Mouse (Mus musculus) heart, adult 2 months (tissue): ENCODE data around the gene Gpr149. TPM values are rescaled to one million over a fixed set of nuclear protein-coding genes. Genes with fewer than 3 reads are reported as not detected.
A peak's percentile ranks its signal among the peaks of the same experiment; 100 is the strongest.

Experiments
- DNase-seq, 2 experiments: peaks; one replicate each; pipeline ENCODE4 v3.0.0; 2021
- H3K27ac ChIP-seq: fragments of 200-600 bp; 2 replicates; pipeline ENCODE4 v1.8.1; 2022
- H3K27me3 ChIP-seq: fragments of 200-500 bp; 2 replicates; pipeline ENCODE4 v1.6.1; 2012; ENCODE audit warnings: mild to moderate bottlenecking, low read length, inconsistent platforms, mixed read lengths; ENCODE audit not compliant: control insufficient read depth, insufficient read depth
- H3K36me3 ChIP-seq: fragments of 200-500 bp; 2 replicates; pipeline ENCODE4 v1.6.1; 2012; ENCODE audit warnings: low read length, inconsistent platforms; ENCODE audit not compliant: control insufficient read depth, insufficient read depth
- H3K4me1 ChIP-seq: fragments of 200-500 bp; 2 replicates; pipeline ENCODE4 v1.6.1; 2011; ENCODE audit warnings: low read length; ENCODE audit not compliant: control insufficient read depth, insufficient read depth
- H3K4me3 ChIP-seq: fragments of 200-600 bp; 2 replicates; pipeline ENCODE4 v1.8.1; 2022
- H3K79me2 ChIP-seq: fragments of 200-500 bp; replicated peaks from 2 replicates; pipeline ENCODE4 v1.6.1; 2012; ENCODE audit warnings: mild to moderate bottlenecking, inconsistent platforms, low read length, moderate library complexity, mixed read lengths; ENCODE audit not compliant: control insufficient read depth, insufficient read depth
- H3K9ac ChIP-seq: fragments of 200-500 bp; 2 replicates; pipeline ENCODE4 v1.6.1; 2012; ENCODE audit warnings: low read depth, mild to moderate bottlenecking, control low read depth, inconsistent platforms, low read length, mixed read lengths
- CTCF ChIP-seq: fragments of 200-600 bp; IDR thresholded peaks from 2 replicates; pipeline ENCODE4 v1.8.1; 2022; ENCODE audit warnings: antibody characterized with exemption, mild to moderate bottlenecking, moderate library complexity
- EP300 ChIP-seq: fragments of 200-500 bp; IDR thresholded peaks from 2 replicates; pipeline ENCODE4 v1.6.1; 2011; ENCODE audit warnings: low read depth, low read length, control low read depth; ENCODE audit not compliant: insufficient read depth
- POLR2A ChIP-seq: fragments of 200-500 bp; IDR thresholded peaks from 2 replicates; pipeline ENCODE4 v1.6.1; 2011; ENCODE audit warnings: mild to moderate bottlenecking, low read depth, low read length, control low read depth; ENCODE audit not compliant: insufficient read depth
- WGBS: fragments of 180-500 bp; shearing (Covaris S2); methylation state at CpG from one replicate; pipeline ENCODE4 v1.1.7; 2018; 5-methylcytosine and 5-hydroxymethylcytosine counted together
- intact Hi-C: fragments of 180-260 bp; cut with DNase I; formaldehyde crosslinking; loops from one replicate; pipeline ENCODE4 v1.15.1; 2025
- polyA plus RNA-seq: library from polyadenylated mRNA; depleted of rRNA; stranded (reverse); fragments of >200 nt; gene quantifications from 2 replicates; pipeline ENCODE4 v1.2.3, GENCODE M21; 2012; rRNA removed
- total RNA-seq, 2 experiments: library from RNA; stranded (reverse); gene quantifications; 2 replicates each; pipeline ENCODE4 v1.2.3; 2021

Gpr149 gene
- total and polyA plus RNA-seq, 3 experiments, result not detected

DNA sequence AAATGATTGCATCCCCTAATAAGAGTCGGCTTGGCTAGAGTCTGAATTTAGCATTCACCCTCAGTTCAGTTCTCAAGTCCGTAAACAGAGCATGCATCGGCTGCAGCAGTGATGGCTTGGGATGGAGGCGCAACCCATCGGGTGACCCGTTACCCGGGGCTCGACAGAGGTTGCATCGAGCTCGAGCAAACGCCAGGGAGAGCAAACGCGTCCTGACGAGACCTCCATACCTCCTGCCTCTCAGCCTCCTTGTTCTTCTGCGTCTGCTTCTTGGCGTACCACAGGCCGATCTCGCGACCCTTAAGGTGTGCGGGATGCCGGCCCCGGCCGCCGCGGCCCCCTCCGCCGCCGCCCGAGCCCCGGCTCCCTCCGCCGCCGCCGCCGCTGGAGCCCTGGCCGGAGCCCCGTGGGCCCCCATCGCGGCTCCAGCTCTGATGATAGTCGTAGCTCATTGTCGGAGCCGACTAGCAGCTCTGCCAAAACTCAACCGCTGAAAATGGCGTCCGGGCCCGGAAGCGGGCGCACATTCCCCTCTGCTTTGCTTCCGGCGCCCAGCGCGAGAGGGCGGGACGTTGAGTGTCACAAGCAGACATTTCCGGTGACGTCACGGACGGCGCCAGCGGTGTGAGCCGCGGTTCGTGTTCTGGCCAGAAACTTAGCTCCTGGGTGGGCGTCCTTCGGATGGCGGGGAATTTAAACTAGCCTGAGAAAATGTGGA lies 98.3 kb downstream of the Gpr149 start, which contains the start of gene Dhx36:
TSS of gene Dhx36 (minus strand) at position 517 of the 718 bp plus-strand sequence.
- intact Hi-C loops, result loop anchor here (5.0 kb wide), 1 partner anchor 169 kb away; the partner anchor contains the start of gene Arhgef26
- peak; percentile 96 to 97 for DNase-seq

DNA sequence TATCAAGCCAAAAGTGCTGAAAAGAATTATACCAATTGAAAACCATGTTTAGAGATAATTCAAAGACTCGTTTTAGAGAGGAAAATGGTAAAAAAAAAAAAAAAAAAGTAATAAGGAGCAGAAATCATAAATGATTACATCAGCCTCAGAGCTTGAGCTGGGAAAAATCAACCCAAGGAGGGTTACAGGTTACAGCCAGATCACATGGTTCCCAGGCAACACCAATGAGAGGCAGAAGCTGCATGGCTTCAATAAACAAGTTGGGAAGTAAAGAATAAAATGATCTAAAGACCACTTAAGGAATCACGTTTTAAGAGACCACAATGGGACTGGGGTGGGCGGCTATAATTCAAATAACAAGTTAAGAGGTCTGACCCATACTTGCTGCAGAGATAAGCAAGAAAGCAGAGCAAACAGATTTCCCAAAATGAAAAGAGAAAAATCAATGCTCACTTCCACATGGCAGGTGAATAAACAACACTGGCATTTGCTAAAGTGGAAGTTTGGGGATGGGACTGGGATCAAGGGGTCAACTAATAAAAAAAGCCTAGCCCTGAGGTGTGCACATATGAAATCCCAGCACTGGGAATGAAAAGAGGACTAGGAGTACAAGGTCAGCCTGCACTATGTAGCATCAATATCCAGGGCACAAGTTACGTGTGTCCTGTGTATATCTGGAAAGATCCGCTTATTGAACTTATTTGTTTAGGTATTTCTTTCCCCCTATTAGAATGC lies 99.6 kb downstream of the Gpr149 start:
- Histone ChIP-seq H3K27ac (no peak overlapping the region), H3K4me3 (peak overlapping the region; percentile 70), H3K36me3 (peaks cover 17% of the 10 kb centered on the region), H3K9ac (no peak overlapping the region), H3K4me1 (peaks cover 1% of the 10 kb centered on the region), H3K79me2 (peaks cover 7% of the 10 kb centered on the region; the same call in 1 of the 2 replicates), H3K27me3 (no peaks in the 10 kb centered on the region)
- DNase-seq, result no peak
- 66% methylated on average over 5 of the region's 5 CpGs for WGBS
- intact Hi-C loops, result loop anchor here (5.0 kb wide), 1 partner anchor 168 kb away; the partner anchor contains the start of gene Arhgef26
- TF ChIP-seq POLR2A, result no peak
- TF ChIP-seq EP300, result no peak
- no peak for TF ChIP-seq CTCF

More for the DNA sequence above, 98.3 kb downstream of the Gpr149 start, which contains the start of gene Dhx36:
- peaks cover 7% of the 10 kb centered on the region; the same call in 1 of the 2 replicates for H3K79me2 ChIP-seq
- H3K4me3 ChIP-seq, result peak within 1 kb of the TSS; percentile 70
- peak within 1 kb of the TSS; percentile 47 for H3K27ac ChIP-seq
- WGBS, result under 1% methylated on average over 66 of the region's 66 CpGs
- no peaks in the 10 kb centered on the region for H3K27me3 ChIP-seq
- peak; percentile 18; the same call in 1 of the 2 replicates for TF ChIP-seq CTCF
- peak; percentile 52; the same call in 1 of the 2 replicates for TF ChIP-seq POLR2A
- TF ChIP-seq EP300, result peak; percentile 63; the same call in 1 of the 2 replicates
- H3K9ac ChIP-seq, result peak within 1 kb of the TSS; percentile 88
- H3K36me3 ChIP-seq, result peaks cover 11% of the 10 kb centered on the region
- peaks cover 1% of the 10 kb centered on the region for H3K4me1 ChIP-seq

- Histone ChIP-seq H3K36me3 (peaks cover 12% of the 10 kb centered on the region), H3K27me3 (no peaks in the 10 kb centered on the region)
- WGBS, result 81% methylated on average over 4 of the region's 4 CpGs
Observed at GRCm38 (mm10) chr3:62499327-62499726, 105.6 kb downstream of the Gpr149 start.

GRCm38 (mm10) chr3:62492568-62492967 lies 112.4 kb downstream of the Gpr149 start:
- H3K36me3 ChIP-seq, result peaks cover 7% of the 10 kb centered on the region
- intact Hi-C loops, result no loop called here
- no peak for DNase-seq

More at GRCm38 (mm10) chr3:62499327-62499726, 105.6 kb downstream of the Gpr149 start:
- Histone ChIP-seq H3K9ac (no peak overlapping the region), H3K4me1 (no peaks in the 10 kb centered on the region), H3K79me2 (no peaks in the 10 kb centered on the region), H3K4me3 (no peak overlapping the region), H3K27ac (no peak overlapping the region)
- TF ChIP-seq EP300 (no peak), POLR2A (no peak), CTCF (no peak)
- intact Hi-C loops, result no loop called here
- no peak for DNase-seq

GRCm38 (mm10) chr3:62484340-62484739 lies 120.6 kb downstream of the Gpr149 start:
- WGBS, result 95% methylated on average over 2 of the region's 2 CpGs
- no peak for TF ChIP-seq CTCF
- no peak for TF ChIP-seq EP300
- TF ChIP-seq POLR2A, result no peak
- Histone ChIP-seq H3K36me3 (peaks cover 2% of the 10 kb centered on the region; the same call in 1 of the 2 replicates), H3K9ac (no peak overlapping the region), H3K27me3 (no peaks in the 10 kb centered on the region), H3K79me2 (no peaks in the 10 kb centered on the region), H3K27ac (no peak overlapping the region), H3K4me3 (no peak overlapping the region), H3K4me1 (no peaks in the 10 kb centered on the region)
- intact Hi-C loops, result no loop called here
- no peak for DNase-seq

More at GRCm38 (mm10) chr3:62492568-62492967, 112.4 kb downstream of the Gpr149 start:
- Histone ChIP-seq H3K79me2 (no peaks in the 10 kb centered on the region), H3K9ac (no peak overlapping the region), H3K4me1 (no peaks in the 10 kb centered on the region), H3K27me3 (no peaks in the 10 kb centered on the region), H3K27ac (no peak overlapping the region), H3K4me3 (no peak overlapping the region)
- 69% methylated on average over 6 of the region's 6 CpGs for WGBS
- TF ChIP-seq EP300 (no peak), POLR2A (no peak), CTCF (no peak)

Other genes with a start within 250 kb of the Gpr149 start
- gene Dhx36, start 98.1 kb downstream of the Gpr149 start, total RNA-seq, result 10 to 100 TPM; 15.3 to 17.0 TPM
- gene Dhx36, start 98.1 kb downstream of the Gpr149 start, polyA plus RNA-seq, result 5.0 and 10.7 TPM in 2 replicates